Mouse (Mus musculus): Measurements from ENCODE around the gene Mbnl2. TPM values are rescaled to one million over a fixed set of nuclear protein-coding genes. Genes with fewer than 3 reads are reported as not detected.

Gene Mbnl2
- polyA plus RNA-seq, 1 experiment from 2014 or later = 94.4 TPM

- WGBS = 76% methylated on average over 10 of the region's 10 CpGs
- H3K27me3 ChIP-seq (replicated peaks; ENCODE audit: control insufficient read depth, insufficient read depth, low read length) = no peaks in the 10 kb centered on the region
- ATAC-seq = no peak
- no peak overlapping the region for H3K4me3 ChIP-seq (ENCODE audit: low read depth, low read length)
- peaks cover 24% of the 10 kb centered on the region; the same call in 1 of the 2 replicates for H3K4me1 ChIP-seq (replicated peaks; ENCODE audit: control insufficient read depth, insufficient read depth, low read length)
- no peak overlapping the region for H3K9ac ChIP-seq (ENCODE audit: low read depth, low read length)
- H3K9me3 ChIP-seq (ENCODE audit: control insufficient read depth) = no peaks in the 10 kb centered on the region
- H3K4me2 ChIP-seq (replicated peaks; ENCODE audit: low read depth) = no peak overlapping the region
- TF ChIP-seq CTCF (IDR thresholded peaks at IDR 0.05; ENCODE audit: low read depth) = no peak
- H3K36me3 ChIP-seq (ENCODE audit: control insufficient read depth, insufficient read depth) = peaks cover 13% of the 10 kb centered on the region; the same call in 1 of the 2 replicates
- H3K27ac ChIP-seq (ENCODE audit: low read depth, low read length) = peak overlapping the region; percentile 21; the same call in 1 of the 2 replicates
These were observed 13.0 kb downstream of the Mbnl2 start for GRCm38 (mm10) chr14:120288378-120289002.

GRCm38 (mm10) chr14:120289065-120289464 is 13.6 kb downstream of the Mbnl2 start:
- Histone ChIP-seq H3K9me3 (ENCODE audit: control insufficient read depth) (no peaks in the 10 kb centered on the region), H3K27me3 (replicated peaks; ENCODE audit: control insufficient read depth, insufficient read depth, low read length) (no peaks in the 10 kb centered on the region), H3K4me2 (replicated peaks; ENCODE audit: low read depth) (no peak overlapping the region), H3K36me3 (ENCODE audit: control insufficient read depth, insufficient read depth) (peaks cover 13% of the 10 kb centered on the region; the same call in 1 of the 2 replicates), H3K9ac (ENCODE audit: low read depth, low read length) (no peak overlapping the region), H3K4me3 (ENCODE audit: low read depth, low read length) (no peak overlapping the region), H3K4me1 (replicated peaks; ENCODE audit: control insufficient read depth, insufficient read depth, low read length) (peaks cover 24% of the 10 kb centered on the region; the same call in 1 of the 2 replicates), H3K27ac (ENCODE audit: low read depth, low read length) (no peak overlapping the region)
- 67% methylated on average over 9 of the region's 9 CpGs for WGBS
- no peak for ATAC-seq
- TF ChIP-seq CTCF (IDR thresholded peaks at IDR 0.05; ENCODE audit: low read depth) = no peak

DNA sequence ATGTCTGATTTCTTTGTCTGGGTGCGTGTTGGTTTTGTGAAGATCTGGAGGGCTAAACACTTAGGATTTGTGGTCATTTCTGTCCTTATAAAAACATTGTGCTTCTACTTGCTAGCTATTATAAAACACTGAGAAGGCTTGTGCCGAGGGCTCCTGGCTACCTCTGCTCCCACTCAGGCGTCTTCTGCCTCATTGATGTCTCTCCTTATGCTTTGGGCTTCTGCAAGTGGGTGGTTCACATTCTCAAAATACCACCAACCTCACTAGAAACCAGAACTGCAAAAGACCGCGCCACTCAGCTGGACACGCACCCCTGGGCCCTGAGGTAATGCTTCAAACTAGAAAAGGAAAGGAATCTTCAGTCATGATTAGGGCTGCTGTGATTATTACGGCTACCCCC is 14.1 kb downstream of the Mbnl2 start:
- Histone ChIP-seq H3K4me3 (ENCODE audit: low read depth, low read length) (no peak overlapping the region), H3K4me2 (replicated peaks; ENCODE audit: low read depth) (no peak overlapping the region), H3K36me3 (ENCODE audit: control insufficient read depth, insufficient read depth) (peaks cover 11% of the 10 kb centered on the region; the same call in 1 of the 2 replicates), H3K9ac (ENCODE audit: low read depth, low read length) (no peak overlapping the region), H3K27ac (ENCODE audit: low read depth, low read length) (no peak overlapping the region), H3K4me1 (replicated peaks; ENCODE audit: control insufficient read depth, insufficient read depth, low read length) (peaks cover 24% of the 10 kb centered on the region; the same call in 1 of the 2 replicates), H3K27me3 (replicated peaks; ENCODE audit: control insufficient read depth, insufficient read depth, low read length) (no peaks in the 10 kb centered on the region), H3K9me3 (ENCODE audit: control insufficient read depth) (no peaks in the 10 kb centered on the region)
- 83% methylated on average over 7 of the region's 7 CpGs for WGBS
- no peak for TF ChIP-seq CTCF (IDR thresholded peaks at IDR 0.05; ENCODE audit: low read depth)
- no peak for ATAC-seq

DNA sequence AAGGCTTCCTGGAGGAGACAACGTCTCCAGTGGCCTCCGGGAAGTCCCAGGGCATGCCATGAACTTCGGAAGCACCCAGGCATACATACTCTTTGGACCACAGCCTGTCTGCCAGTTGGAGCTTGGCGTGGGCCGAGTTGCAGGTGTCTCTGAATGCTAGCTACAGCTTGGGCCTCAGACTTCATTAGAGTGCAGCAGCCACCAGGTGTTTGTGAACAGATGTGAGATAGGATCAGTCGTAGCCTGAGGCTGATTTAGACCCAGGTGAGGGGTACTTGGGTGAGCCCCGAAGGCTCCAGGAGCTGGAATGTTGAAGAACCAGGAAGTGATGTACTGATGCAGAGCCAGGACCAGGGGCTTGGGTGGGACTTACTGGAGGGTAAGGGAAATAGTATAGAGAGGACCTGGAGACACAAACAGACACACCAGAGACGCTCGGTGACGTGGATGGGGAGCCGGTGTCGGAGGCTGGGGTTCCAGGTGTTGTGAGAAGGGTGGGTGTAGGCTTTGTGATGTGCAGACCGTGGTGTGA is 15.8 kb downstream of the Mbnl2 start:
- 78% methylated on average over 13 of the region's 13 CpGs for WGBS
- peaks cover 15% of the 10 kb centered on the region for H3K36me3 ChIP-seq (ENCODE audit: control insufficient read depth, insufficient read depth)
- H3K9me3 ChIP-seq (ENCODE audit: control insufficient read depth) = no peaks in the 10 kb centered on the region
- no peak overlapping the region for H3K4me2 ChIP-seq (replicated peaks; ENCODE audit: low read depth)
- no peak overlapping the region; the same call in 1 of the 2 replicates for H3K27ac ChIP-seq (ENCODE audit: low read depth, low read length)
- peaks cover 24% of the 10 kb centered on the region for H3K4me1 ChIP-seq (replicated peaks; ENCODE audit: control insufficient read depth, insufficient read depth, low read length)
- H3K27me3 ChIP-seq (replicated peaks; ENCODE audit: control insufficient read depth, insufficient read depth, low read length) = no peaks in the 10 kb centered on the region
- ATAC-seq = 0 out of 2 replicates have a peak, but pooled peaks have one; percentile 17
- no peak overlapping the region for H3K9ac ChIP-seq (ENCODE audit: low read depth, low read length)
- no peak for TF ChIP-seq CTCF (IDR thresholded peaks at IDR 0.05; ENCODE audit: low read depth)
- no peak overlapping the region for H3K4me3 ChIP-seq (ENCODE audit: low read depth, low read length)

- peaks cover 11% of the 10 kb centered on the region for H3K36me3 ChIP-seq (ENCODE audit: control insufficient read depth, insufficient read depth)
- no peak for ATAC-seq
- H3K27me3 ChIP-seq (replicated peaks; ENCODE audit: control insufficient read depth, insufficient read depth, low read length) = no peaks in the 10 kb centered on the region
- H3K9me3 ChIP-seq (ENCODE audit: control insufficient read depth) = no peaks in the 10 kb centered on the region
- peaks cover 32% of the 10 kb centered on the region for H3K4me1 ChIP-seq (replicated peaks; ENCODE audit: control insufficient read depth, insufficient read depth, low read length)
- WGBS = 39% methylated on average over 5 of the region's 5 CpGs
- no peak overlapping the region for H3K4me3 ChIP-seq (ENCODE audit: low read depth, low read length)
- no peak for TF ChIP-seq CTCF (IDR thresholded peaks at IDR 0.05; ENCODE audit: low read depth)
- no peak overlapping the region for H3K4me2 ChIP-seq (replicated peaks; ENCODE audit: low read depth)
- H3K27ac ChIP-seq (ENCODE audit: low read depth, low read length) = peak overlapping the region; percentile 74
- no peak overlapping the region for H3K9ac ChIP-seq (ENCODE audit: low read depth, low read length)
These were observed 16.7 kb downstream of the Mbnl2 start for GRCm38 (mm10) chr14:120292133-120292532.

DNA sequence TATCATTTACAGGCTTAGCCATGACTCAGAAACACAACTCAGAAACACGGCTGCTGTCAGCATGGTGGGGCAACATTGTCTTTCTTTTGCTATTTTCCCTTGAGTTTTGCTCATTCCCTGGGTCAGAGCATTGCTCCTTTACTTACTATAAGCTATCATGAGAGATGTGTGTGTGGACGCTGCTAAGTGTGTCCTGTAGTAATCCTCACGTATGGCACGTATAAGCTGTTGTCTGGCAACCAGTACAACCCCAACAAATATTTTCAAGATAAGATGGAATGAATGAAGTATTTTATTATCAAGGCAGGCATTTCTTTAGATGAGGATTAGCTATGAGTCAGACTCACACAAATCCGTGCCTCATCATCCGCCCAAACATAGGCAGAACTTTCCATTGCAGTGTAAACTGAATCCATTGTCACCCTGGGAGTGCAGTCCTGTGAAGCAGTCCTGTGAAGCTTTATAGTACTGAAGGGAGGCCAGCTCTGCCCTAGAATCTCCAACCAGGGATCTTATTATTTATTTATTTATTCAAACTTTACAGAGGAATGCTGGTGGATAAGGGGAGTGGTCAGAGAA is 17.2 kb downstream of the Mbnl2 start:
- Histone ChIP-seq H3K9ac (ENCODE audit: low read depth, low read length) (no peak overlapping the region), H3K4me2 (replicated peaks; ENCODE audit: low read depth) (no peak overlapping the region), H3K4me1 (replicated peaks; ENCODE audit: control insufficient read depth, insufficient read depth, low read length) (peaks cover 36% of the 10 kb centered on the region), H3K27me3 (replicated peaks; ENCODE audit: control insufficient read depth, insufficient read depth, low read length) (no peaks in the 10 kb centered on the region), H3K27ac (ENCODE audit: low read depth, low read length) (peak overlapping the region; percentile 74; the same call in 1 of the 2 replicates), H3K9me3 (ENCODE audit: control insufficient read depth) (no peaks in the 10 kb centered on the region), H3K36me3 (ENCODE audit: control insufficient read depth, insufficient read depth) (peaks cover 11% of the 10 kb centered on the region), H3K4me3 (ENCODE audit: low read depth, low read length) (no peak overlapping the region)
- TF ChIP-seq CTCF (IDR thresholded peaks at IDR 0.05; ENCODE audit: low read depth) = no peak
- ATAC-seq = peak; percentile 32; the same call in 1 of the 2 replicates
- whole genome bisulfite sequencing = 31% methylated on average over 6 of the region's 6 CpGs

Data from intestine, postnatal 0 days (tissue).